Mouse (Mus musculus) thymus, adult 2 months (tissue): ENCODE data around the gene Acly.

Source experiments
- CTCF ChIP-seq: fragments of 200-500 bp; IDR thresholded peaks from 2 replicates; pipeline ENCODE4 v1.5.1; 2012; ENCODE audit warnings: mild to moderate bottlenecking, control low read depth, low read length, moderate library complexity, borderline replicate concordance; ENCODE audit not compliant: control insufficient read depth, poor library complexity, insufficient read depth; ENCODE audit errors: extremely low read depth
- POLR2A ChIP-seq: fragments of 200-500 bp; IDR thresholded peaks from 2 replicates; pipeline ENCODE4 v1.6.1; 2012; ENCODE audit warnings: mild to moderate bottlenecking, low read length, control low read depth, moderate library complexity; ENCODE audit not compliant: control insufficient read depth, poor library complexity, insufficient read depth; ENCODE audit errors: extremely low read depth

DNA sequence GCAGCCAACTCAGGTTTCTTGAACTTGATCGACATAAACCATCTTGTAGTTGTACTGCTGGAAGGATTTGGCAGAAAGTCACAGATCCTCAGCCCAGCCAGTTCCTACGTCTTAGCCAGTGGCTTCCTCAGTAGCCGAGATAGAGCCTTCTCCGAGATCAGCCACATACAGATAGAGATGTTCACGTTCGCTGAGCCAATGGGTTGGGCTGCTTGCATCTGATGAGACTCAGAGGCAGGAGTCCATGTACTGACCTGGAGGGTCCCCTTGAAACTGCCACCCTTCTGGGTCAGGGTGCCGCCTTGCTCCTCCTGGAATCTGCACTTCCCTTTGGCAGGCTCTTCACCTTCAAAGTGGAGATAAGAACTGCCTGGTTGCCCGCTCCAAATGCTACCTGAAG lies 21.7 kb upstream of the Acly start:
- TF ChIP-seq CTCF (no peak), POLR2A (no peak)
